Mouse (Mus musculus): ENCODE data around the gene Nbea. TPM values are rescaled to one million over a fixed set of nuclear protein-coding genes. Genes with fewer than 3 reads are reported as not detected.
A peak's percentile ranks its signal among the peaks of the same experiment; 100 is the strongest.

Nbea gene
- total RNA-seq, 2 experiments from 2014 or later = 214 to 219 TPM

- no peak for DNase-seq (ENCODE audit: extremely low spot score in 1 of 2, low spot score in 2 of 2)
- intact Hi-C loops (cut with DNase I) = no loop called here
These were observed 394.8 kb downstream of the Nbea start for GRCm38 (mm10) chr3:55788621-55789201.

- intact Hi-C loops (cut with DNase I) = no loop called here
- DNase-seq (ENCODE audit: extremely low spot score in 1 of 2, low spot score in 2 of 2) = no peak
These were observed 395.3 kb downstream of the Nbea start for GRCm38 (mm10) chr3:55788214-55788586.

GRCm38 (mm10) chr3:55787487-55788213 lies 395.9 kb downstream of the Nbea start:
- intact Hi-C loops (cut with DNase I) = no loop called here
- peak in 1 of 2 experiments; percentile 74 for DNase-seq (ENCODE audit: extremely low spot score in 1 of 2, low spot score in 2 of 2)

GRCm38 (mm10) chr3:55786835-55787486 lies 396.5 kb downstream of the Nbea start:
- intact Hi-C loops (cut with DNase I) = no loop called here
- no peak for DNase-seq (ENCODE audit: extremely low spot score in 1 of 2, low spot score in 2 of 2)

- no peak for DNase-seq (ENCODE audit: extremely low spot score in 1 of 2, low spot score in 2 of 2)
- intact Hi-C loops (cut with DNase I) = no loop called here
These were observed 397.3 kb downstream of the Nbea start for GRCm38 (mm10) chr3:55785981-55786725.

- intact Hi-C loops (cut with DNase I) = no loop called here
These were observed 398.1 kb downstream of the Nbea start for GRCm38 (mm10) chr3:55785266-55785980.

GRCm38 (mm10) chr3:55784101-55784500 lies 399.4 kb downstream of the Nbea start:
- no peak for DNase-seq (ENCODE audit: extremely low spot score in 1 of 2, low spot score in 2 of 2)
- intact Hi-C loops (cut with DNase I) = no loop called here

More at GRCm38 (mm10) chr3:55785266-55785980, 398.1 kb downstream of the Nbea start:
- no peak for DNase-seq (ENCODE audit: extremely low spot score in 1 of 2, low spot score in 2 of 2)

GRCm38 (mm10) chr3:55783171-55784081 lies 400.1 kb downstream of the Nbea start:
- intact Hi-C loops (cut with DNase I) = no loop called here
- peak in 1 of 2 experiments; percentile 31 for DNase-seq (ENCODE audit: extremely low spot score in 1 of 2, low spot score in 2 of 2)

GRCm38 (mm10) chr3:55782771-55783170 lies 400.7 kb downstream of the Nbea start:
- intact Hi-C loops (cut with DNase I) = no loop called here
- peak in 1 of 2 experiments; percentile 24 for DNase-seq (ENCODE audit: extremely low spot score in 1 of 2, low spot score in 2 of 2)

GRCm38 (mm10) chr3:55782056-55782687 lies 401.3 kb downstream of the Nbea start, which contains the start of gene Mab21l1:
Gene Mab21l1 (plus strand): TSS chr3:55782510.
- peak in 1 of 2 experiments; percentile 49 for DNase-seq (ENCODE audit: extremely low spot score in 1 of 2, low spot score in 2 of 2)
- intact Hi-C loops (cut with DNase I) = no loop called here

GRCm38 (mm10) chr3:55781429-55782055 lies 402.0 kb downstream of the Nbea start:
- DNase-seq (ENCODE audit: extremely low spot score in 1 of 2, low spot score in 2 of 2) = no peak
- intact Hi-C loops (cut with DNase I) = no loop called here

- peak in 1 of 2 experiments; percentile 44 for DNase-seq (ENCODE audit: extremely low spot score in 1 of 2, low spot score in 2 of 2)
- intact Hi-C loops (cut with DNase I) = no loop called here
These were observed 403.1 kb downstream of the Nbea start for GRCm38 (mm10) chr3:55780120-55781070.

GRCm38 (mm10) chr3:55778764-55779730 lies 404.5 kb downstream of the Nbea start:
- intact Hi-C loops (cut with DNase I) = no loop called here
- no peak for DNase-seq (ENCODE audit: extremely low spot score in 1 of 2, low spot score in 2 of 2)

- no peak for DNase-seq (ENCODE audit: extremely low spot score in 1 of 2, low spot score in 2 of 2)
- intact Hi-C loops (cut with DNase I) = no loop called here
These were observed 406.0 kb downstream of the Nbea start for GRCm38 (mm10) chr3:55777501-55777900.

GRCm38 (mm10) chr3:55775753-55776152 lies 407.7 kb downstream of the Nbea start:
- no peak for DNase-seq (ENCODE audit: extremely low spot score in 1 of 2, low spot score in 2 of 2)
- intact Hi-C loops (cut with DNase I) = no loop called here
